Mouse (Mus musculus): ENCODE data around the gene Rtkn2. TPM values are rescaled to one million over a fixed set of nuclear protein-coding genes. Genes with fewer than 3 reads are reported as not detected.

Rtkn2 gene
- polyA plus RNA-seq, 1 experiment from 2014 or later, result 3.7 TPM

GRCm38 (mm10) chr10:68072626-68073025 is 93.3 kb downstream of the Rtkn2 start:
- Histone ChIP-seq H3K9me3 (no peaks in the 10 kb centered on the region), H3K27me3 (replicated peaks) (no peaks in the 10 kb centered on the region), H3K9ac (no peak overlapping the region), H3K27ac (no peak overlapping the region), H3K4me3 (no peak overlapping the region), H3K4me2 (no peak overlapping the region), H3K4me1 (no peaks in the 10 kb centered on the region), H3K36me3 (replicated peaks) (no peaks in the 10 kb centered on the region)
- 91% methylated on average over 4 of the region's 4 CpGs for WGBS
- ATAC-seq (replicated peaks), result no peak

GRCm38 (mm10) chr10:68074291-68074690 is 94.9 kb downstream of the Rtkn2 start:
- no peaks in the 10 kb centered on the region for H3K9me3 ChIP-seq
- H3K9ac ChIP-seq, result no peak overlapping the region
- no peak overlapping the region for H3K4me2 ChIP-seq
- no peaks in the 10 kb centered on the region for H3K36me3 ChIP-seq (replicated peaks)
- H3K4me1 ChIP-seq, result no peaks in the 10 kb centered on the region
- no peak overlapping the region for H3K27ac ChIP-seq
- ATAC-seq (replicated peaks), result no peak
- WGBS, result 93% methylated on average over 12 of the region's 12 CpGs
- no peak overlapping the region for H3K4me3 ChIP-seq
- no peaks in the 10 kb centered on the region for H3K27me3 ChIP-seq (replicated peaks)

- ATAC-seq (replicated peaks), result no peak
Measured at GRCm38 (mm10) chr10:68075181-68075580, 95.8 kb downstream of the Rtkn2 start.

GRCm38 (mm10) chr10:68078708-68079107 is 99.3 kb downstream of the Rtkn2 start:
- H3K4me1 ChIP-seq, result no peaks in the 10 kb centered on the region
- H3K36me3 ChIP-seq (replicated peaks), result no peaks in the 10 kb centered on the region
- no peak overlapping the region for H3K4me3 ChIP-seq
- 97% methylated on average over 3 of the region's 3 CpGs for WGBS
- H3K4me2 ChIP-seq, result no peak overlapping the region
- no peaks in the 10 kb centered on the region for H3K9me3 ChIP-seq
- no peaks in the 10 kb centered on the region for H3K27me3 ChIP-seq (replicated peaks)
- no peak overlapping the region for H3K9ac ChIP-seq
- H3K27ac ChIP-seq, result no peak overlapping the region
- no peak for ATAC-seq (replicated peaks)

More at GRCm38 (mm10) chr10:68075181-68075580, 95.8 kb downstream of the Rtkn2 start:
- whole genome bisulfite sequencing, result 89% methylated on average over 5 of the region's 5 CpGs
- Histone ChIP-seq H3K9ac (no peak overlapping the region), H3K4me1 (no peaks in the 10 kb centered on the region), H3K4me2 (no peak overlapping the region), H3K27ac (no peak overlapping the region), H3K36me3 (replicated peaks) (no peaks in the 10 kb centered on the region), H3K4me3 (no peak overlapping the region), H3K27me3 (replicated peaks) (no peaks in the 10 kb centered on the region), H3K9me3 (no peaks in the 10 kb centered on the region)

- H3K4me1 ChIP-seq, result no peaks in the 10 kb centered on the region
- no peaks in the 10 kb centered on the region for H3K9me3 ChIP-seq
- H3K27ac ChIP-seq, result no peak overlapping the region
- H3K4me3 ChIP-seq, result no peak overlapping the region
- WGBS, result 86% methylated on average over 10 of the region's 10 CpGs
- H3K27me3 ChIP-seq (replicated peaks), result no peaks in the 10 kb centered on the region
- H3K36me3 ChIP-seq (replicated peaks), result no peaks in the 10 kb centered on the region
- ATAC-seq (replicated peaks), result no peak
- H3K9ac ChIP-seq, result no peak overlapping the region
- H3K4me2 ChIP-seq, result no peak overlapping the region
Measured at GRCm38 (mm10) chr10:68079910-68080670, 100.7 kb downstream of the Rtkn2 start.

GRCm38 (mm10) chr10:68081712-68082111 is 102.3 kb downstream of the Rtkn2 start:
- Histone ChIP-seq H3K27ac (no peak overlapping the region), H3K36me3 (replicated peaks) (no peaks in the 10 kb centered on the region), H3K27me3 (replicated peaks) (no peaks in the 10 kb centered on the region), H3K9me3 (no peaks in the 10 kb centered on the region), H3K4me2 (no peak overlapping the region), H3K9ac (no peak overlapping the region), H3K4me3 (no peak overlapping the region), H3K4me1 (no peaks in the 10 kb centered on the region)
- 74% methylated on average over 6 of the region's 6 CpGs for WGBS
- ATAC-seq (replicated peaks), result no peak

- no peaks in the 10 kb centered on the region for H3K9me3 ChIP-seq
- no peak overlapping the region for H3K4me2 ChIP-seq
- H3K9ac ChIP-seq, result no peak overlapping the region
- ATAC-seq (replicated peaks), result no peak
- no peaks in the 10 kb centered on the region for H3K27me3 ChIP-seq (replicated peaks)
- no peaks in the 10 kb centered on the region for H3K36me3 ChIP-seq (replicated peaks)
- H3K4me1 ChIP-seq, result no peaks in the 10 kb centered on the region
- H3K27ac ChIP-seq, result no peak overlapping the region
- no peak overlapping the region for H3K4me3 ChIP-seq
- WGBS, result 85% methylated on average over 4 of the region's 4 CpGs
Measured at GRCm38 (mm10) chr10:68085574-68085973, 106.2 kb downstream of the Rtkn2 start.

GRCm38 (mm10) chr10:68086973-68087372 is 107.6 kb downstream of the Rtkn2 start:
- Histone ChIP-seq H3K9me3 (no peaks in the 10 kb centered on the region), H3K9ac (no peak overlapping the region), H3K4me3 (no peak overlapping the region), H3K36me3 (replicated peaks) (no peaks in the 10 kb centered on the region), H3K27me3 (replicated peaks) (no peaks in the 10 kb centered on the region), H3K4me2 (no peak overlapping the region), H3K4me1 (no peaks in the 10 kb centered on the region), H3K27ac (no peak overlapping the region)
- 86% methylated on average over 4 of the region's 4 CpGs for WGBS
- ATAC-seq (replicated peaks), result no peak

GRCm38 (mm10) chr10:68087722-68088121 is 108.4 kb downstream of the Rtkn2 start:
- ATAC-seq (replicated peaks), result no peak
- Histone ChIP-seq H3K27ac (no peak overlapping the region), H3K36me3 (replicated peaks) (no peaks in the 10 kb centered on the region), H3K9me3 (no peaks in the 10 kb centered on the region), H3K4me1 (no peaks in the 10 kb centered on the region), H3K4me3 (no peak overlapping the region), H3K9ac (no peak overlapping the region), H3K27me3 (replicated peaks) (no peaks in the 10 kb centered on the region), H3K4me2 (no peak overlapping the region)
- WGBS, result 78% methylated on average over 3 of the region's 3 CpGs

- Histone ChIP-seq H3K9ac (no peak overlapping the region), H3K36me3 (replicated peaks) (no peaks in the 10 kb centered on the region), H3K4me2 (no peak overlapping the region), H3K9me3 (no peaks in the 10 kb centered on the region), H3K4me3 (no peak overlapping the region), H3K27ac (no peak overlapping the region), H3K4me1 (no peaks in the 10 kb centered on the region), H3K27me3 (replicated peaks) (no peaks in the 10 kb centered on the region)
- ATAC-seq (replicated peaks), result no peak
- 76% methylated on average over 15 of the region's 15 CpGs for WGBS
Measured at GRCm38 (mm10) chr10:68089435-68090196, 110.2 kb downstream of the Rtkn2 start.

GRCm38 (mm10) chr10:68090197-68090535 is 110.8 kb downstream of the Rtkn2 start:
- Histone ChIP-seq H3K27me3 (replicated peaks) (no peaks in the 10 kb centered on the region), H3K9me3 (no peaks in the 10 kb centered on the region), H3K4me2 (no peak overlapping the region), H3K9ac (no peak overlapping the region), H3K4me1 (no peaks in the 10 kb centered on the region), H3K27ac (no peak overlapping the region), H3K36me3 (replicated peaks) (0 out of 2 replicates have a peak, but pooled peaks cover 2% of the 10 kb centered on the region), H3K4me3 (no peak overlapping the region)
- WGBS, result 72% methylated on average over 4 of the region's 4 CpGs
- ATAC-seq (replicated peaks), result no peak

GRCm38 (mm10) chr10:68090544-68090943 is 111.2 kb downstream of the Rtkn2 start:
- H3K9me3 ChIP-seq, result no peaks in the 10 kb centered on the region
- ATAC-seq (replicated peaks), result no peak

More at GRCm38 (mm10) chr10:68090544-68090943, 111.2 kb downstream of the Rtkn2 start:
- Histone ChIP-seq H3K27me3 (replicated peaks) (no peaks in the 10 kb centered on the region), H3K36me3 (replicated peaks) (0 out of 2 replicates have a peak, but pooled peaks cover 2% of the 10 kb centered on the region), H3K4me2 (no peak overlapping the region), H3K4me3 (no peak overlapping the region), H3K9ac (no peak overlapping the region), H3K27ac (no peak overlapping the region), H3K4me1 (no peaks in the 10 kb centered on the region)
- 87% methylated on average over 3 of the region's 3 CpGs for WGBS
